Mouse (Mus musculus) frontal cortex, postnatal 10 days (tissue): ENCODE data around the gene Myadm.
A peak's percentile ranks its signal among the peaks of the same experiment; 100 is the strongest.

ENCODE experiments used
- DNase-seq, 2 experiments: peaks; one replicate each; pipeline ENCODE4 v3.0.0; 2022; ENCODE audit warnings: low spot score in 2 of 2, mixed read lengths in 1 of 2

Gene Myadm

DNA sequence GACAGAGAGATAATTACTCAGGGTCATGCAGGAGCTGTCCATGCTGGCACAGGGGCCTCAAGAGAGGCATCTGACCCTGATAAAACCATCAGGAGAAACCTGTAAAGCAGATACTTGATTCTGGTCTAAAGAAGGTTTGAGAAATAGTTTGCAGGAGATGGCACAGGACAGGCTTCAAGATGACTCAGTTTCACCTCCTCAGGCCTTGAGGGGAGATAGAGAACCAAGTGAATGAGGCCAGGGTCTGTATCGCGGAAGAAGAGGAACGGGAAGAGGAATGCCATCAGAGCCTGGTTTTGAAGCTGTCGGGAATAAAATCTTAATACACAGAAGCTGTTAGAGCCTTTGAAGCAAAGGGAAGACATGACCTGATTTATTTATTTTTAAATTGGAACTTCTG, 28.8 kb downstream of the Myadm start:
- no peak for DNase-seq

GRCm38 (mm10) chr7:3320856-3321255, 32.0 kb downstream of the Myadm start:
- DNase-seq = no peak

GRCm38 (mm10) chr7:3323826-3324225, 34.9 kb downstream of the Myadm start:
- DNase-seq = no peak

DNA sequence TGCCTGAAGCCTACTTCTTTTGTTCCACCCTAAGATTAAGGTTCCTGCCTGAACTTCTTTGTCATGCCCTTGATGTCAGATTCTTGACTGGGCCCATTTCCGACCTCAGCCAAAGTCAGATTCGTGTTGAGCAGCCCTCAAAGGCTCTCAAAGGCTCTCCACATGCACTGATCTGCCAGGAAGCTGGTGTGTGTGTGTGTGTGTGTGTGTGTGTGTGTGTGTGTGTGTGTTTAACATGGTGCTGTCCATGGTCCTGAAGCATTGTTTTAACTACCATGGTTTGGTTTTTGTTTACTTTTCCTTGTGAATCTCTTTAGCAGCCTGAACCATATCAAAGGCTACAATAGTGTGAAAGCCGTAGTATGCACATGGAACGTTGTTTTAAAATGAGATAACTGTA, 39.1 kb downstream of the Myadm start:
- no peak for DNase-seq

DNA sequence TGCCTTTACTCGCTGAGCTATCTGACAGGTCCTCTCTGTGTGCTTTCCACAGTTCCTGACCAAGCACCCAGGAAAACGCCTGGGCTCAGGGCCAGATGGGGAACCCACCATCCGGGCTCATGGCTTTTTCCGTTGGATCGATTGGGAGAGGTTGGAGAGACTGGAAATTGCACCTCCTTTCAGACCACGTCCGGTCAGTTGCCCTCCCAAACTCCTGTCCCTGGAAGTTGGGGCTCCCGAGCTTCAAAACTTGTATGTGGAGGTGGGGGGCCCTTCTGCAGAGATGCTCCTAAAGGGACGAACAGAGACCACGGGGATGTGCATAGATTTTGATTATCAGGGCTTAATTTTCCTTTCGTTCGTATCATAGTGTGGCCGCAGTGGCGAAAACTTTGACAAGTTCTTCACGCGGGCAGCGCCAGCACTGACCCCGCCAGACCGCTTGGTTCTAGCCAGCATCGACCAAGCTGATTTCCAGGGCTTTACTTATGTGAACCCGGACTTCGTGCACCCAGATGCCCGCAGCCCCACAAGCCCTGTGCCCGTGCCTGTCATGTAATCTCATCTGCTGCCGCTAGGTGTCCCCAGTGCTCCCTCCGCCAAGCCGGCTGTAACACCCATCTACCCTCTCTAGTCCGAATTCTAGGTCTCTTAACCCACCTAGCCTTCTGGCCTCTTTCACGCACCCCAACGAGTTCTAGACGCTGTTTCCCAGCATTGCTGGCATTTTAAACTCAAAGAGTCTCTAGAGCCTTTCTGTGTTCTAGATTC, 41.1 kb downstream of the Myadm start:
- peak; percentile 42 to 82 for DNase-seq

DNA sequence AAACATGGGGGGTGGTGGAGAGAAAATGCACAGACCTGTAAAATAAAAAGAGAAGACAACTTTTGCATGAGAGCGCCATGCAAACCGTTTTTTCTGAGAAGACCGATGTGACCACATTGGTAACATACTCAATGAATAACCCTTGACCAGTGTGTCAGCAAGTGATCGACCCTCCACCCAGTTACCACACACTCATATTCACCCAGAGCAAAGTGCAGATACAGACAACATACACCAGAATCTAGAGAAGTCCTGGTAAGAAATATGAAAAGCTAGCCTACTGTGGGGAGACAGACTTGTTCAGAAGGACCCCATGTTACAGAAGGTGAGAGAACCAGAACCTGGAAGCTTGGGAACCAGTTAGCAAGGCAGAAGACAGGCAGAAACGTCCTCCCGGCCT, 42.3 kb downstream of the Myadm start:
- no peak for DNase-seq

- peak; percentile 81 to 83 for DNase-seq
Measured at GRCm38 (mm10) chr7:3331581-3332223, 42.8 kb downstream of the Myadm start.

- DNase-seq = no peak
Measured at GRCm38 (mm10) chr7:3332224-3332615, 43.3 kb downstream of the Myadm start.

- peak; percentile 34 to 55 for DNase-seq
Measured at GRCm38 (mm10) chr7:3332619-3333521, 44.0 kb downstream of the Myadm start, which contains the start of gene Cacng7. Cacng7 (plus strand) TSS chr7:3332955.

- no peak for DNase-seq
Measured at GRCm38 (mm10) chr7:3333542-3333941, 44.7 kb downstream of the Myadm start.

GRCm38 (mm10) chr7:3336412-3336811, 47.5 kb downstream of the Myadm start:
- DNase-seq = no peak

DNA sequence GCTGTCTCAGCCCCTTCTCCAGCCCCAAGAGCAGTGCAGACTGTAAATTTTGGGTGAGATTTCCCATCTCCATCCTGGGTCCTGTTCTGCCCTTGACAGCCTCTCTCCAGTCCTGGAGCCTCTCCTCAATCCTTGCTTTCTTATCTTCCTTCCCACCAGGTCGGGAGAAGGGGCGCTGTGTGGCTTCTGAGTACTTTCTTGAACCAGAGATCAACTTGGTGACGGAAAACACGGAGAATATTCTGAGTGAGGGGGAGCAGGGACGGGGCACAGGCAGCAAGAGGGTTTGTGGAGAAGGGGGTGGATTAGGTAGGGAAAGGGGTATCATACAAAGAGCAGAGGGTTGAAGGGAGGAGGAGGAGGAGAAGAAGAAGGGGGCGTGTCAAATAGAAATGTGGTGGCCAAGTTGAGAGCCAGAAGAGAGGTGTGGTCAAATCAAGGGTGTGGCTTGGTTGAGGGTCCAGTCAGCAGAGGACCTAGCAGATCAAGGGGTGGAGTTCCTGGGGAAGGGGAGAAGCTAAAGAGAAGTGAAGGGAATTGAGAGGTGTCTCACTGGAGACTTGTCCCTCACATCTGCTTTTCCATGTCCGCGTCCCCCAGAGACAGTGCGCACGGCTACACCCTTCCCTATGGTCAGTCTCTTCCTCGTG, 49.5 kb downstream of the Myadm start:
- no peak for DNase-seq

DNA sequence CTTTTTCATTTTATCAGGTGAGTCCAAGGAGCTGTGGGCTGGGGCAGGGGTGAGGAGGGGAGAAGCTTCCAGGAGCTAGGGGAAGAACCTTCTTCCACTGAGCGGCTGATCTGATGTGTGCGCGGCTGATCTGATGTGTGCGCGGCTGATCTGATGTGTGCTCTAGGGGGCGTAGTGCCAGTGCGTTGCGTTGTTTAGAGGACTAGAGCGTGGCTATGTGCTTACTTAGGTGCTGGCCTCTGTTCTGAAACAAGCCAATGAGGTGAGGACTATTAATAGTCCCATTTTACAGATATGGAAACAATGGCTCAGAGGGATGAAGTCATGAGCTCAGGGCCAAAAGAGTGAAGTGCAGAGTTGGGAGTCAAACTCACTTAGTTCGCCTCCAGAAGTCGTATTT, 50.1 kb downstream of the Myadm start:
- no peak for DNase-seq

GRCm38 (mm10) chr7:3343861-3344260, 55.0 kb downstream of the Myadm start:
- no peak for DNase-seq

GRCm38 (mm10) chr7:3345301-3345700, 56.4 kb downstream of the Myadm start:
- DNase-seq = no peak

DNA sequence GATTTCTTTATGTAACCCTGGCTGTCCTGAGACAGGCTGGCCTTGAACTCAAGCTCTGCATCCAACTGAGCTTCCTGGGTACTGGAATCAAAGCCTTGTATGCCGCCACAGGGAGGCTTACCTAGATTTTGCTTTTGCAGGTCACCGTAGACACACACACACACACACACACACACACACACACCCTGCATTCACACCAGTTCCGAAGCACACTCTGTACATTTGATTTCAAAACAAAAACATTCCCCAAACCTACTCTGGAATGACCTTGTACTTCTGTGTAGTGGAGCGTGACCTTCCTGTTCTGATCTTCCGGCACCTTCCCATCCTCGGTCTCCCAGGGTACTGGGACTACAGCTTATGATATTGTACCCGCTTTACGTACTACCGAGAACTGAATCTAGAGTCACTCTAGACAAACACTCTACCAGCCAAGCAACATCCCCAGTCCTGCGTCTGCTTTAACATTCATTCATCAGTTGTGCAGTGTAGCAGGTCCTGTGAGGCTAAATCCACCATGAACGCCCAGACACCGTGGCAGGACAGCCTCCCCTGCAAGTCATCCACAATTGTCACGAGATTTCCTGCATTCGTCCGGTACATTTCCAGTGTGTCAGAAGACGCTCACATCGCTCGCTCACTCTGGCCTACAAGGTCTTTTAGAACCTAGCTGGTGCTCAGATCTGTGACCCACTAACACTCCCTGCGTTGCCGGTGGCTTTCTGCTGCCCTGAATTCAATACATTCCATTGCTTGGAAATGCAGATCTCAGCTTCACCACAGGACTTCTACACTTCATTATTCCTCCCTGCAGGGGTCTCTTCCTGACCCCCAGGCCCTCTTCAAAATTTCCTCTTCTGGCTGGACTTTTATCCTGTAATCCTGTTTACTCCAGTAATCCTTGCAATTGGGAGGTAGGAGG, 58.7 kb downstream of the Myadm start:
- DNase-seq = no peak

DNA sequence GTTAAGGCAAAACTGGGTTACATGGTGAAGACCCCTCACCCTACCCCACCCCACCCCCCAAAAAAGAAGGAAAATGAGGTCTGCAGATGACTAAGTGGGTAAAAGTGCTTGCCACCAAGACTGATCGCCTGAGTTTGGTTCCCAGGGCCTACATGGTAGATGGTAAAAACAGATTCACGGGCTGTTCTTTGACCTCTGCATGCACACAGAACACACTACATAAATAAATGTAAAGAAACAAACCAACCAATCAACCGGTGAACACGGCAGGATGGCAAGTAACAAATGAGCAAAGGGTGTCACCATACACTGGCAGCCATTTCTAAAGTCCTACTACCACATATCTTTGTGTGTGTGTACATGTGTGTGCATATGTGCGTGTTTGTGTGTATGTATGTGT, 59.4 kb downstream of the Myadm start:
- DNase-seq = no peak

DNA sequence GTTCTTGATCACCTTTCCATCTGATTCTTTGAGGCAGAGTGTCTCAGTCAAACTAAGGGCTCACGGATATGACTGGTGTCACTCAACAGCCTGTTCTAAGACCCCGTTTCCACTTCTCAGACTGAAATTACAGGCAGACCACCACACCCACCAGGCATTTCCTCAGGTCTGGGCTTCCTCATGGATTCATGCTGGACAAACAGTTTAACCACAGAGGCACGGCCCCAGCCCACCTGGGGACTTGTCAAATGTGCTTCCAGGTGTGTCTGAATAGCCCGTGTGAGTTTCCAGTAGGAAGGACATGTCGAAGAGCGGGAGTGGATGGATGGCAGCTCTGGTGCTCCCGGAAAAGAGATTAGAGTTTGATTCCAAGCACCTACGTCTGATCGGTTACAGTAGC, 60.9 kb downstream of the Myadm start:
- DNase-seq = no peak
